Mouse (Mus musculus): ENCODE results near the gene Tut1. TPM values are rescaled to one million over a fixed set of nuclear protein-coding genes. Genes with fewer than 3 reads are reported as not detected.

The Tut1 gene
- polyA plus RNA-seq, 1 experiment from 2014 or later: 24.9 TPM

GRCm38 (mm10) chr19:8944062-8944461 lies 9.6 kb upstream of the Tut1 start:
- Histone ChIP-seq H3K27me3 (no peaks in the 10 kb centered on the region), H3K27ac (replicated peaks) (no peak overlapping the region), H3K4me3 (peak overlapping the region; percentile 13), H3K9ac (0 out of 2 replicates have a peak overlapping the region, but pooled peaks have one; percentile 94), H3K36me3 (peaks cover 41% of the 10 kb centered on the region), H3K9me3 (no peaks in the 10 kb centered on the region), H3K4me1 (replicated peaks) (peaks cover 37% of the 10 kb centered on the region), H3K4me2 (peak overlapping the region; percentile 66; the same call in 1 of the 2 replicates)
- ATAC-seq (ENCODE audit: low FRiP score, low read depth): no peak
- WGBS: 60% methylated on average over 5 of the region's 5 CpGs

GRCm38 (mm10) chr19:8944750-8945149 lies 8.9 kb upstream of the Tut1 start:
- no peak for ATAC-seq (ENCODE audit: low FRiP score, low read depth)
- Histone ChIP-seq H3K36me3 (peaks cover 45% of the 10 kb centered on the region), H3K4me2 (peak overlapping the region; percentile 66), H3K4me1 (replicated peaks) (peaks cover 37% of the 10 kb centered on the region), H3K9me3 (no peaks in the 10 kb centered on the region), H3K4me3 (no peak overlapping the region), H3K27me3 (no peaks in the 10 kb centered on the region), H3K27ac (replicated peaks) (no peak overlapping the region), H3K9ac (0 out of 2 replicates have a peak overlapping the region, but pooled peaks have one; percentile 12)
- WGBS: 32% methylated on average over 5 of the region's 5 CpGs

GRCm38 (mm10) chr19:8945251-8945650 lies 8.4 kb upstream of the Tut1 start:
- H3K9ac ChIP-seq: no peak overlapping the region
- no peak overlapping the region for H3K27ac ChIP-seq (replicated peaks)
- no peaks in the 10 kb centered on the region for H3K27me3 ChIP-seq
- H3K4me1 ChIP-seq (replicated peaks): peaks cover 37% of the 10 kb centered on the region
- H3K9me3 ChIP-seq: no peaks in the 10 kb centered on the region
- no peak overlapping the region for H3K4me3 ChIP-seq
- no peak for ATAC-seq (ENCODE audit: low FRiP score, low read depth)
- peak overlapping the region; percentile 66; the same call in 1 of the 2 replicates for H3K4me2 ChIP-seq
- WGBS: 81% methylated on average over 6 of the region's 6 CpGs
- H3K36me3 ChIP-seq: peaks cover 47% of the 10 kb centered on the region

- 95% methylated on average over 7 of the region's 7 CpGs for WGBS
- no peak overlapping the region for H3K4me2 ChIP-seq
- H3K4me1 ChIP-seq (replicated peaks): peaks cover 26% of the 10 kb centered on the region
- H3K36me3 ChIP-seq: peaks cover 64% of the 10 kb centered on the region
- H3K4me3 ChIP-seq: no peak overlapping the region
- no peak overlapping the region for H3K9ac ChIP-seq
- no peaks in the 10 kb centered on the region for H3K9me3 ChIP-seq
- no peak for ATAC-seq (ENCODE audit: low FRiP score, low read depth)
- H3K27me3 ChIP-seq: no peaks in the 10 kb centered on the region
- no peak overlapping the region for H3K27ac ChIP-seq (replicated peaks)
These were observed 6.7 kb upstream of the Tut1 start for GRCm38 (mm10) chr19:8946929-8947328.

DNA sequence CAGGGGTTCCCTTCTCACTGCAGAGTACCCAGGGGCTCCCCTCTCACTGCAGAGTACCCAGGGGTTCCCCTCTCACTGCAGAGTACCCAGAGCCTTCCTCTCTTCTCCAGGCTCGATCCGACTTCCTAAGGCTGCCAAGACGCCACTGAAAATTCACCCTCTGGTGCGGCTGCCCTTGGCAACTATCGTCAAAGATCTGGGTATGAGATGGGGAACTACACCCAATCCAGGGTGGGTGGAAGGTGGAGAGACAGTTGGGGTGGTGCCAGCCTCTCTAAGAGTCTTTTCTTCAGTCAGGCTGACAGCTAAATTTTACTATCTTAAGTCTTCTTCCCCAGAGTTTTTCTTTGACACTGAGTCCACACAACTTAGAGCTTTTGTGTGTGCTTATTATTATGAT lies 3.5 kb upstream of the Tut1 start:
- Histone ChIP-seq H3K4me2 (no peak overlapping the region), H3K4me1 (replicated peaks) (peaks cover 26% of the 10 kb centered on the region), H3K27ac (replicated peaks) (no peak overlapping the region), H3K9ac (no peak overlapping the region), H3K36me3 (peaks cover 65% of the 10 kb centered on the region), H3K27me3 (no peaks in the 10 kb centered on the region), H3K4me3 (no peak overlapping the region), H3K9me3 (no peaks in the 10 kb centered on the region)
- ATAC-seq (ENCODE audit: low FRiP score, low read depth): no peak
- 90% methylated on average over 5 of the region's 5 CpGs for WGBS

- H3K4me3 ChIP-seq: no peak overlapping the region
- WGBS: 78% methylated on average over 9 of the region's 9 CpGs
- H3K4me1 ChIP-seq (replicated peaks): peaks cover 29% of the 10 kb centered on the region
- H3K36me3 ChIP-seq: peaks cover 55% of the 10 kb centered on the region
- no peaks in the 10 kb centered on the region for H3K27me3 ChIP-seq
- no peak for ATAC-seq (ENCODE audit: low FRiP score, low read depth)
- peak overlapping the region; percentile 89 for H3K27ac ChIP-seq (replicated peaks)
- H3K9ac ChIP-seq: peak overlapping the region; percentile 42; the same call in 1 of the 2 replicates
- H3K4me2 ChIP-seq: no peak overlapping the region
- no peaks in the 10 kb centered on the region for H3K9me3 ChIP-seq
These were observed 1.4 kb upstream of the Tut1 start for GRCm38 (mm10) chr19:8952241-8952640.

- H3K36me3 ChIP-seq: peaks cover 48% of the 10 kb centered on the region
- no peaks in the 10 kb centered on the region for H3K27me3 ChIP-seq
- ATAC-seq (ENCODE audit: low FRiP score, low read depth): no peak
- peak overlapping the region; percentile 64 for H3K4me3 ChIP-seq
- WGBS: 10% methylated on average over 9 of the region's 9 CpGs
- H3K4me1 ChIP-seq (replicated peaks): peaks cover 29% of the 10 kb centered on the region
- H3K9ac ChIP-seq: peak overlapping the region; percentile 61
- no peaks in the 10 kb centered on the region for H3K9me3 ChIP-seq
- peak overlapping the region; percentile 89 for H3K27ac ChIP-seq (replicated peaks)
- peak overlapping the region; percentile 96 for H3K4me2 ChIP-seq
These were observed 524 bp downstream of the Tut1 start for GRCm38 (mm10) chr19:8954171-8954570.

DNA sequence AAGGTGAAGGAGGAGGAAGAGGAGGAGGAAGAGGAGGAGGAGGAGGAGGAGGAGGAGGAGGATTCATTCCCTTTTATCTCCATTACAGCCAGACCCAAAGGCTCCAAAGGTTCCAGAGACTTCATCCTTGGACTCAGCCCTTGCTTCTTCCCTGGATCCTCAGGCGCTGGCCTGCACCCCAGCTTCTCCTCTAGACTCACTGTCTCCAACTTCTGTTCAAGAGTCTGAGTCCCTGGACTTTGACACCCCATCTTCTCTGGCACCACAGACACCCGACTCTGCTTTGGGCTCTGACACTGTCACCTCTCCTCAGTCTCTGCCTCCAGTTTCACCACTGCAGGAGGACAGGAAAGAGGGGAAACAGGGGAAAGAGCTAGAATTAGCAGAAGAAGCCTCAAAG lies 8.6 kb downstream of the Tut1 start:
- H3K36me3 ChIP-seq: peaks cover 79% of the 10 kb centered on the region
- no peaks in the 10 kb centered on the region for H3K9me3 ChIP-seq
- H3K27me3 ChIP-seq: no peaks in the 10 kb centered on the region
- no peak for ATAC-seq (ENCODE audit: low FRiP score, low read depth)
- H3K9ac ChIP-seq: no peak overlapping the region
- no peak overlapping the region for H3K4me2 ChIP-seq
- 91% methylated on average over 2 of the region's 2 CpGs for WGBS
- H3K4me1 ChIP-seq (replicated peaks): peaks cover 9% of the 10 kb centered on the region
- H3K4me3 ChIP-seq: no peak overlapping the region
- no peak overlapping the region for H3K27ac ChIP-seq (replicated peaks)

DNA sequence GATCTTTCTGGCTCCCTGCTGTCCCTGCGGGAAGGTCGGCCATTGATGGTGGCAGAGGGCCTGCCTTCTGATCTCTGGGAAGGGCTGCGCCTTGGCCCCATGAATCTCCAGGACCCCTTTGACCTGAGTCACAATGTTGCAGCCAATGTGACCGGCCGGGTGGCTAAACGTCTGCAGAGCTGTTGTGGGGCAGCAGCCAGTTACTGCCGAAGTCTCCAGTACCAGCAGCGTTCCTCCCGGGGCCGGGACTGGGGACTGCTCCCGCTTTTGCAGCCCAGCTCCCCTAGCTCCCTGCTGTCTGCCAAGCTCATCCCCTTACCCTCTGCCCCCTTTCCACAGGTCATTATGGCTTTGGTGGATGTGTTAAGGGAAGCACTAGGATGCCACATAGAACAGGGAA lies 11.4 kb downstream of the Tut1 start:
- Histone ChIP-seq H3K36me3 (peaks cover 74% of the 10 kb centered on the region), H3K4me1 (replicated peaks) (peaks cover 24% of the 10 kb centered on the region), H3K9me3 (no peaks in the 10 kb centered on the region), H3K4me3 (no peak overlapping the region), H3K4me2 (no peak overlapping the region), H3K9ac (no peak overlapping the region), H3K27me3 (no peaks in the 10 kb centered on the region), H3K27ac (replicated peaks) (no peak overlapping the region)
- ATAC-seq (ENCODE audit: low FRiP score, low read depth): no peak
- WGBS: 91% methylated on average over 11 of the region's 11 CpGs

DNA sequence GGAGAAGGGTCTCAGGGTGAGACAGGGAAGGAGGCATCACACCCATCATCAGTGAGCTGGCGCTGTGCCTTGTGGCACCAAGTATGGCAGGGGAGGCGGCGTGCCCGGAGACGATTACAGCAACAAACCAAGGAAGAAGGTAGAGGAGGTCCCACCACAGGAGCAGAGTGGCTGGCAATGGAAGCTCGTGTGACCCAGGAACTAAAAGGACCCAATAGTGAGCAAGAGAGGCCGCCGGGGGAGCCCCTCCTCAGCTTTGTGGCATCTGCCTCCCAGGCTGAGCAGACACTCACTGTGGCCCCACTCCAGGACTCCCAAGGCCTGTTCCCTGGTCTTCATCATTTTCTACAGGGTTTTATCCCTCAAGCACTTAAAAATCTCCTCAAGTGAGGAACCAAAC lies 12.1 kb downstream of the Tut1 start:
- Histone ChIP-seq H3K4me2 (peak overlapping the region; percentile 68), H3K27ac (replicated peaks) (peak overlapping the region; percentile 80; the same call in 1 of the 2 replicates), H3K4me3 (peak overlapping the region; percentile 79), H3K9me3 (no peaks in the 10 kb centered on the region), H3K4me1 (replicated peaks) (peaks cover 24% of the 10 kb centered on the region), H3K9ac (no peak overlapping the region), H3K36me3 (peaks cover 74% of the 10 kb centered on the region), H3K27me3 (no peaks in the 10 kb centered on the region)
- ATAC-seq (ENCODE audit: low FRiP score, low read depth): no peak
- WGBS: 84% methylated on average over 8 of the region's 8 CpGs

- Histone ChIP-seq H3K36me3 (peaks cover 74% of the 10 kb centered on the region), H3K4me3 (peak overlapping the region; percentile 79), H3K9ac (peak overlapping the region; percentile 37), H3K9me3 (no peaks in the 10 kb centered on the region), H3K4me1 (replicated peaks) (peaks cover 24% of the 10 kb centered on the region), H3K27ac (replicated peaks) (peak overlapping the region; percentile 80), H3K27me3 (no peaks in the 10 kb centered on the region), H3K4me2 (peak overlapping the region; percentile 68)
- no peak for ATAC-seq (ENCODE audit: low FRiP score, low read depth)
- 48% methylated on average over 5 of the region's 5 CpGs for WGBS
These were observed 12.5 kb downstream of the Tut1 start for GRCm38 (mm10) chr19:8966198-8966589.

- under 1% methylated on average over 52 of the region's 52 CpGs for WGBS
- peaks cover 24% of the 10 kb centered on the region for H3K4me1 ChIP-seq (replicated peaks)
- H3K27ac ChIP-seq (replicated peaks): peak within 1 kb of the TSS; percentile 83
- H3K4me3 ChIP-seq: peak within 1 kb of the TSS; percentile 79
- no peaks in the 10 kb centered on the region for H3K27me3 ChIP-seq
- peak within 1 kb of the TSS; percentile 68 for H3K4me2 ChIP-seq
- H3K9ac ChIP-seq: peak within 1 kb of the TSS; percentile 77
- peaks cover 74% of the 10 kb centered on the region for H3K36me3 ChIP-seq
- ATAC-seq (ENCODE audit: low FRiP score, low read depth): peak; percentile 99
- no peaks in the 10 kb centered on the region for H3K9me3 ChIP-seq
These were observed 13.1 kb downstream of the Tut1 start, which contains the start of gene Eef1g for GRCm38 (mm10) chr19:8966590-8967372. Gene Eef1g (plus strand): TSS chr19:8967041.

Measured in hindbrain, embryonic 15.5 days (tissue).